Mouse (Mus musculus) granulocyte monocyte progenitor cell, adult 5-6 weeks (primary cell): ENCODE measurements around the gene Tyw1. TPM values are rescaled to one million over a fixed set of nuclear protein-coding genes. Genes with fewer than 3 reads are reported as not detected.

Experiments
- ATAC-seq: replicated peaks from 2 replicates; pipeline ENCODE4 v1.8.0; 2016; ENCODE audit warnings: mild to moderate bottlenecking, moderate TSS enrichment, inconsistent platforms; ENCODE audit not compliant: poor library complexity, severe bottlenecking
- total RNA-seq, 2 experiments: library from RNA; stranded (forward) in 1 of 2; stranded (reverse) in 1 of 2; fragments of 200-712, 200-1000 nt in 1 of 2; fragments of >200 nt in 1 of 2; fragmentation: Nextera tagmentation in 1 of 2; gene quantifications; 2 replicates each; pipeline ENCODE4 v1.2.3; 2014 to 2017

Gene Tyw1
- total RNA-seq, 2 experiments from 2014 or later, result 16.7 to 31.9 TPM

GRCm38 (mm10) chr5:130368236-130368635 is 112.8 kb downstream of the Tyw1 start:
- no peak for ATAC-seq

GRCm38 (mm10) chr5:130369237-130369636 is 113.8 kb downstream of the Tyw1 start, which contains the start of gene Caln1:
Gene Caln1, plus strand, starts transcription at chr5:130369455.
- ATAC-seq, result no peak

GRCm38 (mm10) chr5:130375411-130375810 is 120.0 kb downstream of the Tyw1 start:
- ATAC-seq, result no peak

- ATAC-seq, result no peak
Observed at GRCm38 (mm10) chr5:130384222-130384912, 128.9 kb downstream of the Tyw1 start, which contains the start of gene A330070K13Rik. Gene A330070K13Rik, minus strand, starts transcription at chr5:130384631.

GRCm38 (mm10) chr5:130386418-130386817 is 131.0 kb downstream of the Tyw1 start:
- ATAC-seq, result no peak

Other genes with a start within 250 kb of the Tyw1 start
- 34.6 and 40.6 TPM in 2 replicates for gene Asl, start 226.4 kb upstream of the Tyw1 start, total RNA-seq (2014; fragmentation: Nextera tagmentation)
- gene Asl, start 226.4 kb upstream of the Tyw1 start, total RNA-seq (2017), result 17.5 and 19.6 TPM in 2 replicates
- 31.2 and 52.0 TPM in 2 replicates for gene Crcp, start 226.3 kb upstream of the Tyw1 start, total RNA-seq (2014; fragmentation: Nextera tagmentation)
- 40.7 and 67.6 TPM in 2 replicates for gene Crcp, start 226.3 kb upstream of the Tyw1 start, total RNA-seq (2017)
- gene Tpst1, start 182.3 kb upstream of the Tyw1 start, total RNA-seq (2014; fragmentation: Nextera tagmentation), result 16.0 and 17.3 TPM in 2 replicates
- gene Tpst1, start 182.3 kb upstream of the Tyw1 start, total RNA-seq (2017), result 3.4 and 7.5 TPM in 2 replicates
- 3.2 and 4.4 TPM in 2 replicates for gene Kctd7, start 110.8 kb upstream of the Tyw1 start, total RNA-seq (2014; fragmentation: Nextera tagmentation)
- 3.6 and 4.1 TPM in 2 replicates for gene Kctd7, start 110.8 kb upstream of the Tyw1 start, total RNA-seq (2017)
- gene Rabgef1, start 83.8 kb upstream of the Tyw1 start, total RNA-seq (2014; fragmentation: Nextera tagmentation), result 12.8 and 18.8 TPM in 2 replicates
- 11.3 and 24.0 TPM in 2 replicates for gene Rabgef1, start 83.8 kb upstream of the Tyw1 start, total RNA-seq (2017)
- gene Tmem248, start 38.5 kb upstream of the Tyw1 start, total RNA-seq (2014; fragmentation: Nextera tagmentation), result 64.5 and 70.1 TPM in 2 replicates
- 71.8 and 85.0 TPM in 2 replicates for gene Tmem248, start 38.5 kb upstream of the Tyw1 start, total RNA-seq (2017)
- gene Sbds, start 89 bp upstream of the Tyw1 start, total RNA-seq (2014; fragmentation: Nextera tagmentation), result 47.8 and 52.4 TPM in 2 replicates
- gene Sbds, start 89 bp upstream of the Tyw1 start, total RNA-seq (2017), result 61.0 and 101 TPM in 2 replicates
- gene Caln1, start 113.8 kb downstream of the Tyw1 start, total RNA-seq (2014; fragmentation: Nextera tagmentation), result not detected in 2 replicates
- not detected in 2 replicates for gene Caln1, start 113.8 kb downstream of the Tyw1 start, total RNA-seq (2017)
- not detected in 2 replicates for gene A330070K13Rik, start 129.0 kb downstream of the Tyw1 start, total RNA-seq (2014; fragmentation: Nextera tagmentation)
- not detected in 2 replicates for gene A330070K13Rik, start 129.0 kb downstream of the Tyw1 start, total RNA-seq (2017)